Mouse (Mus musculus): ENCODE measurements around the gene Dscam.
"Not testable (repeated sequence)": the region's sequence is repeated elsewhere in the genome, so short reads cannot be mapped to it uniquely, and the experiment has no call there.

The Dscam gene

DNA sequence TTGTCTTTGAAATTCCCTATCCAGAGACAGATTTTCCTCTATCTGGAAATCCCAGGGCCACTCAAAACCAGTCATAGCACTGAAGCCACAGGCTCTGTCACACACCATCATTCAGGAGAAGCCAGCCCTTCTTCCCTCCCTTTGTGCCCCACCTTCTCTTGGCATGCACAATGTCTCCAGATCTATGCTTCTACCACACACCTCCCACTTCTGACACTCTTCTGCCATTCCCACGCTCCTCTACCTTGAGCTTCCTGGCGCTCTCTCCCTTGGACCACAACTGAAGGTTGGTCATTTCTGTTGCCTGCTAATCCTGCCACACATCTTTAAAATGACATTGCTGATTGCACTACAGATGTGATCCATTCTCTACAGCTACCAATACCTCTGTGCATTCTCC lies 235.8 kb downstream of the Dscam start:
- DNase-seq (ENCODE audit: low spot score in 2 of 2): no peak

DNA sequence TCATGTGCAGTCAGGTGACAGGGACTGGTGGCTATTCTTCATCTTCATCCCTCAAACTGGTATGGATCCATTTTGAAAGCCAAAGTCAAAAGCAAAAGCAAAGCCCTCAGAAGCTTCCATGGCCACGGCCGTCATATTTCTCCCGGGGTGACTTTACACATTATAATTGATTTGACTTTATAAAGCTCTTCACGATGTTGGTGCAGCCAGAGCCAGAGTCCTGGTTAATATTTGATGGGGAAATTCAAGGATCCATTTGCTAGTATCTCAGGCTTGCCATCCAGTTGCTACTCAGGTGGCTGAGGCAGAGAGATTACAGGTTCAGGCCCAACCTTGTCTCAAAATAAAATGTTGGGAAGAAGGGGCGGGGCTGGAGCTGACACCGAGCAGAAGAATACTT lies 238.3 kb downstream of the Dscam start:
- no peak for DNase-seq (ENCODE audit: low spot score in 2 of 2)

DNA sequence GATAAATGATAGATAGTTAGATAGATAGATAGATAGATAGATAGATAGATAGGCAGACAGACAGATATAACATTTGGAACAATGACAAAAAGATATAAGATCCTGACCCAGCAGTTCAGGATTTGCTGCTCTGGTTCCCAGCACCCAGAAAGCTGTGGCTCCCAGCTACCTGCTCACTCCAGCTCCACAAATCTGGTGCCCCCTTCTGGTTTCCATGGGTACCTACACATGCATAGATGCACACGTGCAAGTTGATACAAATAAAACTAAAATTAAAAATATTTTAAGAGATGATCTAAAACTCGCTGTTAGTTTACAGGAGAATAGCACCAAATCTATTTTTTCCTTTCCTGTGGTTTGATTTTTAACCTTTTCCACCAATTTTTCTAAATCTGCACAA lies 238.8 kb downstream of the Dscam start:
- no peak for DNase-seq (ENCODE audit: low spot score in 2 of 2)

DNA sequence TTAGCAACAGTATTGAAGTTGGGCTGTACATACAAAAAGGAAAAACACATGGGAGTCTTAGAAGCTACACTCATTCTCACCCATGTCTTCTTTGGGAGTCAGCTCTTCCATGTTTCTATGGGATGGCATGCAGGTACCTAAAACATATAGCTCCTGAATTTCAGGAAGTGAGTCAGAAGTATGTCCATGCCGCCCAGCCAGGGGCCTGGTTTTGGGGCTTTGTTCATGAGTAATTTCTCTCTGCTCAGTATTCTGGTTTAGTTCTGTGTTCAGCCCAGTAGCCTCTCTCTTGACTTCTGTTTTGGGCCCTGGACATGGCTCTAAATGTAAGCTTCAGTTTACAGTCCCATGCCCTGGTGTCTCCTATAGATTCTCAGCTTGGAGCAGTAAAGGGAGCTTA lies 242.5 kb downstream of the Dscam start:
- no peak for DNase-seq (ENCODE audit: low spot score in 2 of 2)

DNA sequence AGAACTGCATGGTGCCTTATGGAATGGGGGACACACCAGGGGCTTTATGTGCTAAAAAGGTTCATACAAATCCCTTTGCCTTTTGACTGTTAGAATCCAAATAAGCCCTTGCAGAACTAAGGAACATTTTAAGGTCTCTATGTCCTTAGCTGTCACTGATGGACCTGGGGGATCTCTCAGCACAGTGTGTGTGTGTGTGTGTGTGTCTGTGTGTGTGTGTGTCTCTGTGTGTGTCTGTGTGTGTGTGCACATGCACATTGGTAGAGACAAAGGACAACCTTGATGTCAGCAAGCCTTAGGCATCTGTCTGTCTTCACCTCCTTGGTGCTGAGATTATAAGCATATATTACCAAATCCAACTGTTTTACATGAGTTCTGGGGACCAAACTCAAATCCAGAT lies 243.1 kb downstream of the Dscam start:
- DNase-seq (ENCODE audit: low spot score in 2 of 2): no peak

DNA sequence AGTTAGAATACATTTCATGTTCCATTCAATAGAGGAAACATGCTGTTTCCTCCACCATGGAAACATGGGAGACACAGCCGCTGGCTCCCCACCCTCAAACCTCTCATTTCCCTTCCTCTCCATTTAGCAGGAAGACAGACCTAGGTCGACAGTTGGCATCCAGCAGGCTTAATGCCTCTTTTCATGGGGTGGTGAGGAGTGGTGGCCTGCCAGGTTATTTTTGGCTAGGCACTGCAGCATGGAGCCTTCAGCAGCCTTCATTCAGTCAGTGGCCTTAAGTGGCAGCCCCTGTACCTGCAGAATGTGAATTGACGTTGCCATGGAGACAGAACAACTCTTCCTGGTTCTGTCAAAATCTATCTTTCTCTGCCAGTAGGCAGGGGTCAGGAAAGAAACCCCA lies 243.6 kb downstream of the Dscam start:
- no peak for DNase-seq (ENCODE audit: low spot score in 2 of 2)

DNA sequence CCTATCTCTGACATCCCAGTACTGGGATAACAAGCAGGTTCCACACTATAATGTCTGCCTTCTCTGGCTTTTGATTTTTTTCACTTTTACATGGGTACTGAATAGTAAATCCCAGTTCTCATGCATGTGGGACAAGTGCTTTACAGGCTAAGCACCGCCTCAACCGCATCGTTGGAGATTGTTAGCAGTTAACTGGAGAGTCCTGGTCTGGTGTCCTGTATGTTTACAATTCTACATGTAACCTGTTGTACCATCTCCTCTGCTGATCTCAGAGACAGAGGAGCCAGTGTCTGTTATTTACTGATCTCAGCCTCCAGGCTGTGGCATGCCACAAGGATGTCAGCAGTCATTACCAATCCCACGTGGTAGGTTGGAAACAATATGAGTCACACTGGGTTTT lies 246.6 kb downstream of the Dscam start:
- no peak for DNase-seq (ENCODE audit: low spot score in 2 of 2)

DNA sequence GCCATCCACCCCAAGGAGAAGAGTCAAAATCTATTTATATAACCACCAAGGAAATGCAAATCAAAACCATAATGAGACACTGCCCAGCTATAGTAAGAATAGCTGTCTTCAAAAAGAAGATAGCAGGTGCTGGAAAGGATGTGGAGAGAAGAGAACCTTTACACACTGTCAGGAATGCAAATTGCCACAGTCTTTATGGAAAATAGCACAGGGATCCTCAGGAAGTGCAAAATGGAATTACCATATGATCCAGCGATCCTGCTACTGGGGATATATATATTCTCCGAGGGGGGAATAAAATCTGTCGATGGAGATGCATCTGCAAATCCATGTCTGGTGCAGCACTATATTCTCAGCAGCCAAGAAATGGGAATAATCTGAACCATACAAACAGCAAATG lies 256.1 kb downstream of the Dscam start:
- no peak for DNase-seq (ENCODE audit: low spot score in 2 of 2)

DNA sequence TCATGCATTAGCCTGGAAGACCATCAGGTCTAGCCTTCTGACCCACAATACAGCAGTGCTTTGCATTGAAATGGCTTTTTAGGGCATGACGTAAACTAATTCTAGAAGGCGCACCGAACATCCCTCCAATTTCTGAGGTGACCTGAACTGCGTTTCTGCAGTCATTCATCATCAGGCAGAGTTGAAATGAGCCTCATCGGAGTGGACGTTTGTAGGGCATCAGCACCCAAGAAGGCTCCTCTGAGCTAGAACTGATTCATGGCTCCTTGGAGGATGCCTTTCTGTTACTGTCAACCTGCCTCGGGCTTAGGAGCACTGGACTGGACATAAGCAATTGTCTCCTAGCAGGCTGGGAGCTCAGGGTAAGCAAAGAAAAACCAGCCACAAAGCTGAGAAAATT lies 257.7 kb downstream of the Dscam start:
- no peak for DNase-seq (ENCODE audit: low spot score in 2 of 2)

DNA sequence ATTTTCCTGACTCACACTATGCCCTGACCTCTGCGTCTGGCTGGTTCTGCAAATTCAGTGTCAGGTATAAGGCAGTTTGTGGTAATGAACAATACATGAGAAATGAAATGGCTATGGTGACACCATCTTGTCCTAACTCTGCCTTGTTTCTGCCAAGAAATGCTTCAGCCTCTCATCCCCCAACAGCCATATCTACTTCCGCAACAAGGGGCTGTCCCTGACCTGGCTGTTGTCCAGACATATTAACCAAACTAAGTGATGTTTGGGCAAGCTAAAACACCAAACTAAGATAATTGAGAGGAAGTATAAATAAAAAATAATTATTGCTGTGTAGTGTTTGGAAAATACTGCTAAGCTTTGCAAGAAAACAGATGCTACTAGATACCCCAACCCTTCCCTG lies 258.4 kb downstream of the Dscam start:
- no peak for DNase-seq (ENCODE audit: low spot score in 2 of 2)

DNA sequence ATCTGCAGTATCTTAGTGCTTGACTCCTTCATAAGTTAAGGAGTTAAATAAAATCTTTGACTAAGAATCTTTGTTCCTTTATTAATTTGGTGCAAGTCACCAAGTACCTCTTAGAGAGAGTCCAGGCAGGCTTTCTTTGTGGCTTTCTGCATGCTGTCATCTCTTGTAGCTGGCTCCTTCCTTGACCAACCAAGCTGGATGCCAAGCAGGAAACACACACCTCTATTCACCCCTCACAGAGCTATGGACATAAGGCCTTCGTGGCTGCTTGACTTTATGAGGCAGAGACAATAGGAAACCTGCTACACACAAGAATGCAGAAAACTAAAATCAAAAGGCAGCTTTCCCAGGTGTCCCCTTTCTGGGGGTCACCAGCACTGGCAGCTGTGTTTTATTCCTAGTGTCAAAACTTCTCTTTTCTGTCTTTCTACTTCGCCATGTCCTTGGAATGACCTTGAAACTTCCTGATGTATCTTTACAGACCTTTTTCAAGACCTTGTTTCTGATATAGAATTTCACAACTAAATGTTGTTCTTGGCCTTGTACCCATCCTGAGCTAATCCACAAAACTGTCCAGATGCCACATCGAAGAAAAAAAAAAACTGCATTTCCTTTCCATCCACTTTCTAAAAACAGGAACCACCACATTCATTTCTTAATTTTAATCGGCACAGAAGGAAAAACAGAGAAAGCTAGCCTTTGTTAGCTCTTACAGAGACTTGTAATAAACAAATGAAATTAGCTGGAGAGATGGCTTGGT lies 260.0 kb downstream of the Dscam start:
- DNase-seq (ENCODE audit: low spot score in 2 of 2): no peak

DNA sequence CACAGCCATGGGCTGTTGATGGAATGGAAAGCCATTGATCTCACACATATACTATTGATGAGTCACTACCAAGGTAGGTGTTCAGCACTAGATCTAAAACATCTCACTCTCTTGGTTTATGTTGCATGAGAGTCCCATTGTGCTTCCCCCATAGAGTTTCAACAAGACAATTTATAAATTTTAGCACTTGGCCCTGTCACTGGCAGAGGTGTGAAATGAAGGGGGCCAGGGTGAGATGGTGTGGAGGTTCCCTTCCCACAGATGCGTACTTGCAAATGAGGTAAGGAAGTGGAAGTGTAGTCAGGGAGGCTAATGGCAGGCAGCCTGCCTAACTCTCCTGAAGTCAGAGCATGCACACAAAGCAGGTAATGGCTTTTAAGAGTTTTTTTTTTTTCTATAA lies 262.7 kb downstream of the Dscam start:
- no peak for DNase-seq (ENCODE audit: low spot score in 2 of 2)

DNA sequence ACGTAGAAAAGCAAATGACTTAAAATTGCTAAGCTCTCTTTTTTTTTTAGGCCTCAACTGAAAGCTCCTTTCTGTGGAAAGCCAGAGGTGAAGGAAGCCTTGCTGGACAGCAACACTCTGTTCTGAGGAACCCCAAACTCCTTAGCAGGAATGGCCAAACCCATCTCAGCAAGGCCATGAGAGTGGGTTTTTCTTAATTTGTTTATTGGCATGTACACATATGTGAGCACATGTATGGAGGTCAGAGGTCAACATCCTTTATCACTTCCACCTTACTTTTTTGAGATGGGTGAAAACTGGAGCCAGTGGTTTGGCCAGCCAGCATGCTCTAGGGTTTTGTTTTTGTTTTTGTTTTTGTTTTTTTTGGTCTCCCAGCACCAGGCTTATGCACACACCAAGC lies 263.5 kb downstream of the Dscam start:
- no peak for DNase-seq (ENCODE audit: low spot score in 2 of 2)

DNA sequence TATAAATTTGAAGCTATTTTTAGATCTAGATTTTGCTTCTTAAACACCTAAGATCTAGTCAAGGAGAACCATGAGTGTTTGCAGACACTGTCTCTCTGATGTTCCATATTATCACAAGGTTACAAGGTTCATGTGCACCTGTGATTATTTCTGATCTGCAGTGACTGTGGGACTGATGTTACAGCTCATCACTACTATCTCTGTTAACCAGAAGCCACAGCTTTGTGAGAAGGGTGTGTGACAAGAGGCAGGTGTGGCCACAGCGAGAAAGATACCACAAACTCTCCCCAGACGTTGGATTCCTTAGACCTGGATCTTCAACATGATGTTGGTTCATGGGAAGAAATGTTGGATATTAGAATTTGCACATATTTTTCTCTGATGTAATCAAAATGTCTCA lies 263.9 kb downstream of the Dscam start:
- no peak for DNase-seq (ENCODE audit: low spot score in 2 of 2)

DNA sequence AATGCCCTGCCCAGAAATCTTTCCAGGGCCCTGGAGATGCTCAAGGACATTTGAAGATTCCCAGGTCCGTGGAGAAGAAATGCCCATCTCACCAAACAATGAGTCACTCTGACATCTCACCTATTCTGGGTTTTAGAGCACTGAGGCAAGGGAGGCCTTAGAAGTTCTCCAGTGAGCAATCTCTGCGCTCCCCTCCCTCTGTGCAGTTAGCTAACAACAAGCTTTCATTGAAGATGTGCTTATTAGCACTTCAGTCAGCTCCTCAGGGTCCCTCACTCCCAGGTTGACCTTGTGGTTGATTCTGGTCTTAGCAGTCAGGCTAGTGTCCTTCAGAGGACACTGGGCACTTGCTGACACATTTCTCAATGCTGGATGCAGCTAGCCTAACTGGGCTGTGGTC lies 265.8 kb downstream of the Dscam start:
- DNase-seq (ENCODE audit: low spot score in 2 of 2): no peak

DNA sequence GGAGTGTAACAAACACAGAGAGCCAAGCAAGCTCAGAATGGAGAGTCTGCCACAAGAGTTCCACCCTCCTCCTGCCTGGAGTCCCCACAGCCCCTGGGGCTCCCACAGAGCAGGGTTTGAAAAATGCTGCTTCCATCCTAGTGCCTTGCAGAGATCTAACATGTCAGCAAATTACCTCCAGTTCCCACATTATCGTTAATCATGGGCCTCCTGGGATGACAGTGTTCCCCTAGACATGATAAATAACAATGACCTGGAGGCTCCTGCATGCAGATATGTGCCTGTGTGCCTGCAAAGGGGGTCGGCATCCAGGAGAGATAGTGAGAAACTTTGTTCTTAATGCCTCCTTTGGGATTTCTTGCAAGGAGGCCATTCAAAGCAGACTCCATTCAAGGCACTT lies 266.2 kb downstream of the Dscam start:
- no peak for DNase-seq (ENCODE audit: low spot score in 2 of 2)

DNA sequence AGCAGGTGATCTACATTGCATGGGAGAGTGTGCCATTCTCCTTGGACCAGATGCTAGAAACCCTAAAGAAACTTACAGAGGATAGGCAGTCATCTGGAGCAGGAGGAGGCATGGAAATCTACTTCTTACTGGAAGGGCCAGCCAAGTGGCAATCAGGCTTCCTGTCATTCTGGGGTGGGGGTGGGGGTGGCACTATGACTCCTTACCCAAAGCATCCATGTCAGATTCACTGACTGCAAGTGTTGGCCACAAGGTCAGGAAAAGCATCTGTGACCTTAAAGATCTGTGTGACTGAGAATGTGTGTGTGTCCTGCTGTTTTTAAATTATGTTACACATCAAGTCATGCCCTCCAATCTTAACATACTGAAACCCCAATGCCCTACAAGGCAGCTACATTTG lies 268.0 kb downstream of the Dscam start:
- DNase-seq (ENCODE audit: low spot score in 2 of 2): no peak

DNA sequence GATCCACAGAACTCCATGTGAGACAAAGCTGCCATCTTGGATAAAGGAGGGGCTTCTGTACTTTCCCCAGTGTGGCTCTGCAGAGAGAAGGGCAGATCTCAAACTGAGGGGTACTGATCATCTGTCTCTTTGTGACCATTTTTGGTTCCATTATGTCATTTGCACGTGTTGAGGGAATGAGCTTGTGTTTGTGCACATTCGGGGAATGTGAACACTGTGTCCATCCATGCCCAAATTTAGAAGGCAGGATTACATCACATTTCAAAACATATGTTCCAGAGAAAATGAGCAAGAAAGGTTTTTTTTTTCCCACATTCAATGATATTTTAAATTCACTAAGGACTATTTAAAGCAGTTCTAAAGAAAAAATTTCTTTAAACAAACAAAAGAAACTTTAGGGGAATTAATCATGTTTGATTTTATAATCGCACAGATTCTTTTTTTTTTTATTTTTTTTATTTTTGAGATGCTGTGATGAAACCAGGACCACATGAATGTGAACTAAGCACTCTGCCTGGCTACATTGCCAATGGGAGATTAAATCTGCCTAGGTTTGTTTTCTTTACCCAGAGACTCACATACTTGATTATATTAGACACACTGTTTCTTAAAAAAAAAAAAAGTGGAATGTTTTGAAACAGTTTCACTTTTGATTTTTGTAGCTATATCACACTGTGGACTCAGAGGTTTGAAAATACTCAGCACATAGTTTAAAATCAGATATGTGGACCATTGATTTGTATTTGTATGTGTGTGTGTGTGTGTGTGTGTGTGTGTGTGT lies 269.1 kb downstream of the Dscam start:
- DNase-seq (ENCODE audit: low spot score in 2 of 2): no peak

DNA sequence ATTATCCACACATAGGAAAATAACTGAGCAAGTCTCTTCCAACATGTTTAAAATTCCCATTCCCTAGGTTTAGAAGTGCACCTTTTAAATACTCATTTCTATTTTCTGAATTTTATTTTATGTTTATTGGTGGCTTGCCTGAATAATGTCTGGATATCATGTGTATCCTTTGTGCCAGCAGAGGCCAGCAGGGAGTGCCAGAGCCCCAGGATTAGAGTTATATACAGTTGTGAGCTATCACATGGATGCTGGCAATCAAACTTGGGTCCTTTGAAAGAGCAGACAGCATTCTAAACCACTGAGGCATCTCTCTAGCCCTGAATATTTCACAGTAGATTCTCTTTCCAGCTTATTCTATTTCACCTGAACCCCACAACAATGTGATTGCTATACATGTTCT lies 271.2 kb downstream of the Dscam start:
- DNase-seq (ENCODE audit: low spot score in 2 of 2): no peak

DNA sequence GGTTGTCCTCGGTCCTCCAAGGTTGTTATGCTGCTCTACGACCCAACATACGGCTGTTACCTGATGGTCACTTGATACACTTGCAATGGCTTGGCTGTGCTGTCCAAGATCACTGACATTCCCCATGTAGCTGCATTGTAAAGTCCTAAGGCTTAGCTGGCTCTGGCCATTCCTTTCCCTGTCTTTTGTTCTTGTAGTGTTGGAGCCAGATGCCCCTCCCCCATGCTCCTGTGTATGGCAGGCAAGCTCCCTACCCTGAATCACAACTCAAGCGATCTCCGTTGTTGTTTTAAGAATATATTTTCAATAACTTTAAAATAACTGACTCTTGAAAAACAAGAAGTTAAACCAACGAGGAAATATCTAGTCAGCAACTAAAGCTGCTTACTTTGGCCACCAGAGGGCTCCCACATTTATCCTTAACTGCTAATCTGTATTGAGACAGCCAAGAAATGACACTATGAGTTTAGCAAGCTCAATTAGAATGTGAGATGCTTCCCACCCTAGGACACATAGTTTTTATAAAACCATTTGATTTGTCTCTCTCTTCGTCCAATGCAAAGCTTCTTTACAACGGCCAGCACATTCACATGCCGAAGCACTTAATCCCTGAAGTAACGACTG lies 273.9 kb downstream of the Dscam start:
- no peak for DNase-seq (ENCODE audit: low spot score in 2 of 2)

DNA sequence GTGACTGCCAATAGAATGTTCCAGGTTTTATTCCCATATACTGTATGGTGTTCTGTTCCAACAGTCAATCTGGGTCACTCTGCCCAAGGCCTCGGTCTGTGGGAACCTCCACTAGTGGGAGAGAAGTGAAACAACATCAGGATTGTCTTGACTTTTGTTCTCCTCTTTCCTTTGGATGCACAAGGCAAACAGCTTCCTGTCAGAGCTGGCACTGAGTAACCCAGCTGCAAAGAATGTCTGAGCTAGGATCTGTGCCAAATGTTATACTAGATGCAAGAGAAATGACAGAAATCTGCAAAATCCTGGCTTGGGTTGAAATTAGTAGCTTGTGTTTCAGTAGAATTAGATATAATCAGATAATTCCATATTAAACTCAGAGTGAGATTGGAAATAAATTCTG lies 282.5 kb downstream of the Dscam start:
- no peak for DNase-seq (ENCODE audit: low spot score in 2 of 2)

DNA sequence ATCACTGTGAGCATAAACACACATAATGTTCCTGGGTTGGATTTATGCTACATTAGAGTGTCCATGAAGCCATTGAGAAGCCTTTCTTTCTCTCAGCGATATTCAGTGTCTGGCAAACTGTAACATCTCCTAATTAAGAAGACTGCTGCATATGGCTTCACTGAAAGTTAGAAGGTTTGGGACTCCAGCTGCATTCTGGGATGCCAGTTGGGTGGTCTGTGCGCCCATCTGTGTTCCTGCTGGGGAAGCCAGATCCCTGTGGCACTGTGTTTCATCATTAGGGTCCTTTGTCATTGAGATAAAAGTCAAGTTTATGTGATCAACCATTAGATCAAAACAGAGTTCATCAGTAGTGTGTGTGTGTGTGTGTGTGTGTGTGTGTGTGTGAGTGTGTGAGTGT lies 284.7 kb downstream of the Dscam start:
- no peak for DNase-seq (ENCODE audit: low spot score in 2 of 2)

DNA sequence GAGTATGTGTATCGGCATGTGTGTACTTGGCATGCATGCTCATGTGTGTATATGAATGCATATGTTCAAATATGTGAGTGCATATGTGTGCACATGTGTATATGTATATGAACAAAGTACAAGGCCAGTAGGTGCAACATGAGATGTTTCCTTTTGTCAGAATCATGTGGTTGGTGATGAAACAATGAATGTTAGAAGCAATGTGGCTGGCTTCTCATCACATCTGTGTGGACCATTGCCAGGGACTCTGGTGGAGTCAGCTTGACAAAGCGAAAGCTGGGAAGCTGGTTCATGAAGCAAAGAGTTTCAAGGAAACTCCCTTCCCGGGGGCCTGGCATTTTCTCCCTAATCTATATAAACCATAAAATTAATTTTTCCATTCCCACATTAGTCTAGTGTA lies 286.0 kb downstream of the Dscam start:
- DNase-seq (ENCODE audit: low spot score in 2 of 2): not testable (repeated sequence)
